Mouse (Mus musculus) liver, postnatal 0 days (tissue): Measurements from ENCODE around the gene Ier2. TPM values are rescaled to one million over a fixed set of nuclear protein-coding genes. Genes with fewer than 3 reads are reported as not detected.

Experiments
- ATAC-seq: fragments of 200-750 bp; cut with Nextera tagmentation; 2 replicates; pipeline ENCODE4 v1.8.0; 2017; ENCODE audit warnings: mild to moderate bottlenecking, moderate library complexity
- DNase-seq: peaks from one replicate; pipeline ENCODE4 v3.0.0-alpha.2; 2016
- H3K27ac ChIP-seq: fragments of 300-500 bp; sonication (generic); 2 replicates; pipeline ENCODE4 v1.5.1; 2014; ENCODE audit warnings: antibody characterized with exemption, moderate library complexity, mild to moderate bottlenecking, low read depth
- H3K27me3 ChIP-seq: fragments of 300-500 bp; sonication (generic); 2 replicates; pipeline ENCODE4 v1.6.1; 2014; ENCODE audit warnings: low read length, control low read depth, mixed read lengths; ENCODE audit not compliant: insufficient read depth
- H3K36me3 ChIP-seq: fragments of 300-500 bp; sonication (generic); replicated peaks from 2 replicates; pipeline ENCODE4 v1.6.1; 2014; ENCODE audit warnings: mild to moderate bottlenecking, control low read depth, low read length, moderate library complexity, mixed read lengths; ENCODE audit not compliant: insufficient read depth
- H3K4me1 ChIP-seq: fragments of 300-500 bp; sonication (generic); 2 replicates; pipeline ENCODE4 v1.6.1; 2014; ENCODE audit warnings: antibody characterized with exemption, mild to moderate bottlenecking, control low read depth; ENCODE audit not compliant: insufficient read depth
- H3K4me2 ChIP-seq: fragments of 300-500 bp; sonication (generic); 2 replicates; pipeline ENCODE4 v1.6.1; 2014; ENCODE audit warnings: low read depth, mild to moderate bottlenecking, low read length, moderate library complexity, mixed read lengths
- H3K4me3 ChIP-seq: fragments of 300-500 bp; sonication (generic); 2 replicates; pipeline ENCODE4 v1.5.1; 2014; ENCODE audit warnings: low read depth, low read length
- H3K9ac ChIP-seq: fragments of 300-500 bp; sonication (generic); replicated peaks from 2 replicates; pipeline ENCODE4 v1.6.1; 2014; ENCODE audit warnings: mild to moderate bottlenecking, moderate library complexity
- H3K9me3 ChIP-seq: fragments of 300-500 bp; sonication (generic); 2 replicates; pipeline ENCODE4 v1.6.1; 2016; ENCODE audit warnings: mild to moderate bottlenecking, control low read depth, low read length, mixed read lengths
- CTCF ChIP-seq: sonication (generic); IDR thresholded peaks from 2 replicates; pipeline ENCODE4 v1.5.1; 2016; ENCODE audit warnings: antibody characterized with exemption, low read depth
- EP300 ChIP-seq: IDR thresholded peaks from 2 replicates; pipeline ENCODE4 v1.6.1; 2016; ENCODE audit warnings: antibody characterized with exemption, low read depth, mild to moderate bottlenecking
- WGBS: fragments of 180-500 bp; shearing (Covaris S2); extraction: QIAGEN DNeasy Blood & Tissue Kit; methylation state at CpG from one replicate; pipeline ENCODE4 v1.1.7; 2014; ENCODE audit not compliant: insufficient replicate concordance; 5-methylcytosine and 5-hydroxymethylcytosine counted together
- polyA plus RNA-seq: library from polyadenylated mRNA; unstranded; fragments of >200 nt; fragmentation: Nextera tagmentation; extraction: Ambion mirVana; gene quantifications from 2 replicates; pipeline ENCODE4 v1.2.1, GENCODE M21; 2015

Gene Ier2
- polyA plus RNA-seq, 1 experiment from 2014 or later = 32.3 TPM

DNA sequence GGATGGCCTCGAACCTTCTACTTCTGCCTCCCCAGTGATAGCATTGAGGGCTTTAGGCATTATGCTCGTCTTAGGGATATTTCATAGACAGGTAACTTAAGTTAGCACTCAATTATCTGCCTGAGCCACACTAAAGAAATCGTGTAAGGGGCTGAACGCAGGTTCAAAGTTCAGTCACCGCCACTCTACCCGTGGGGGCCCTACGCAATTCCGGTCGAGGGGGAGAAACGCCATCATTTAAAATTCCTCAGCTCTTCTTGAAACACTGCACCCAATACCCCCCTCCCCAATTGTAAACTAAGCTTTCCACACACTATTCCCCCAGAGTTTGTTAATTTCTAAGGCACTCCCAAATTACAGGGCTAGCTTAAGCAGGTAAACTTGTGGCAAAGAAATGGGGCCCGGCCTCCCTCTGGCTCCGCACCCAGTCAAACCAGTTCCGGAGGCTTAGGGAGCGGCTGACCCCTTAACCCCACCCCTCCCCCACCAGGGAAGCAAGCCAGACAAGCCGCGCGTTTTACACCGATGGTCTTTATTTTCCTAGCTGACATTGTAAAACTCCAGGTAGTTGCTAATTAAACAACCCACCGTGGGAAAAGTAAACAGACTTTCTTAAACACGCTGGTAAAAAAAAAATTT is 1.7 kb downstream of the Ier2 start:
- peak overlapping the region; percentile 85 for H3K4me2 ChIP-seq
- H3K4me3 ChIP-seq = peak overlapping the region; percentile 91
- peak; percentile 81 for DNase-seq
- H3K9ac ChIP-seq = peak overlapping the region; percentile 95
- TF ChIP-seq CTCF (no peak), EP300 (no peak)
- no peaks in the 10 kb centered on the region for H3K27me3 ChIP-seq
- H3K27ac ChIP-seq = peak overlapping the region; percentile 99
- no peaks in the 10 kb centered on the region for H3K36me3 ChIP-seq
- H3K4me1 ChIP-seq = peaks cover 55% of the 10 kb centered on the region
- peak; percentile 27 for ATAC-seq
- no peaks in the 10 kb centered on the region for H3K9me3 ChIP-seq
- WGBS = 1% methylated on average over 20 of the region's 20 CpGs

DNA sequence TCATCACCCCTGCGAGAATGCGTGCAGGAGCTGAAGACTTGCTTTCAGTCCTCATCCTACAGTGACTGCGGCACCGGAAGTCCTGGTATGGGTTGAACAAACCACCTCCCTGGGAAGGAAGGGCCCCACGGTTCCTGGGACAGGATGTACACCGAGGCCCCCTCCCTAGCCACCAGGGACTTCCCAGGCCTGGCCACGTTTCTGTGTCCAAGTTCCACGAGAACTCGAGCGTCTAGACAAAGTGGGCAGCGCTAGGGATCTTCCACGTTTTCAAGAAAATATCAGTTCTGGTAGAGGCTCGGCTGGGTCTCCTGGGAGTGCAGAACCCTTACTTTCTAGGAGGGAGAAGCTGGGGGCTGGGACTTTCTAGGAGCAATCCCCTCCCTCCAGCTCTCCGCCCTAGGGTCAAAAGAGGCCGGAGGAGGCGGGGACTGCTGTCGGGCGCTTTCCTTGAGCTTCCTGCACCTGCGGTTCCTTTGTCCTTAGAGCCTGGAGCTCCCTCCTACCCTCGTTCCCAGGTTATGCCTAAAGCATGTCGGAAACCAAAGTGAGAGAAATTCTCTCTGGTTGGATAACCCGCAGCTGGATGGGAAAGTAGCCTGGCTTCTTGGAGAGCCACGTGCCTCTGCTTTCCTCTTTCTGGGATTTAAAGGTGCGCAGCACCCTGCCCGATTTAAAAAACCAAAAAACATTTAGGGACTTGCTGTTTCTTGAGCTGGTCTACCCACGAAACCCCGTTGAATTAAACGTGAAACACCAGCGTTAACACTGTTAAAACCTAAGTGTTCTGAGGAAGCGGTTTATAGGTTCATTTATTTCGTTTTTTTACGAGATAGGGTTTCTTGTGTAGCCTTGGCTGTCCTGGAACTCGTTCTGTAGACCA is 2.5 kb downstream of the Ier2 start:
- Histone ChIP-seq H3K27me3 (no peaks in the 10 kb centered on the region), H3K9me3 (no peaks in the 10 kb centered on the region), H3K4me1 (peaks cover 56% of the 10 kb centered on the region), H3K27ac (peak overlapping the region; percentile 99), H3K4me2 (peak overlapping the region; percentile 85), H3K4me3 (peak overlapping the region; percentile 91), H3K36me3 (no peaks in the 10 kb centered on the region), H3K9ac (peak overlapping the region; percentile 95)
- peak; percentile 72 for DNase-seq
- no peak for ATAC-seq
- WGBS = 2% methylated on average over 32 of the region's 33 CpGs
- TF ChIP-seq EP300 (peak; percentile 25; the same call in 1 of the 2 replicates), CTCF (no peak)

DNA sequence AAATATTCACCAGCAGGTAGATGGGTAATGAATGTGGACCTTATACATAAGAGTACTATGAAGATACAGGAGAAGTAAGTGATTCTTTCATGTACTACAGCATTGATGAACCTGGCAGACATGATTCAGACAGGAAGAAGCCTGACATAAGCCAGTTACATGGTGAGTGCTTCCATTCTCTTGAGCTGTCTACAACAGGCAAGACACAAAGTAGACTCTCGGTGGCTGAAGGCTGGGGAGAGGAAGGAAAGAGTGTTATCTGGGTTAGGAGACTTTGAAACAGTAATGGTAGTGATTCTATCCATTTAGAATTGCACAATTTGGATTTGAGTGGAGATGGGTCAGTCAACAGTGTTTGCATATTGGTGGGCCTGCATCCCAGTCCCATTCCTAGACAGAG is 3.7 kb downstream of the Ier2 start:
- 20% methylated on average over 1 of the region's 1 CpGs for WGBS
- Histone ChIP-seq H3K4me2 (no peak overlapping the region), H3K4me3 (no peak overlapping the region), H3K9ac (no peak overlapping the region), H3K4me1 (peaks cover 56% of the 10 kb centered on the region), H3K36me3 (no peaks in the 10 kb centered on the region), H3K9me3 (no peaks in the 10 kb centered on the region), H3K27me3 (no peaks in the 10 kb centered on the region), H3K27ac (peak overlapping the region; percentile 99)
- TF ChIP-seq EP300 = no peak
- no peak for TF ChIP-seq CTCF
- DNase-seq = no peak
- ATAC-seq = no peak

- no peaks in the 10 kb centered on the region for H3K27me3 ChIP-seq
- H3K27ac ChIP-seq = peak overlapping the region; percentile 67; the same call in 1 of the 2 replicates
- H3K36me3 ChIP-seq = no peaks in the 10 kb centered on the region
- peaks cover 50% of the 10 kb centered on the region for H3K4me1 ChIP-seq
- WGBS = 61% methylated on average over 4 of the region's 4 CpGs
- ATAC-seq = no peak
- no peak for DNase-seq
- H3K9ac ChIP-seq = no peak overlapping the region
- H3K4me2 ChIP-seq = no peak overlapping the region
- no peak overlapping the region for H3K4me3 ChIP-seq
- TF ChIP-seq EP300 (no peak), CTCF (no peak)
- no peaks in the 10 kb centered on the region for H3K9me3 ChIP-seq
Observed at GRCm38 (mm10) chr8:84657680-84658079, 5.0 kb downstream of the Ier2 start.

GRCm38 (mm10) chr8:84657203-84657602 is 5.4 kb downstream of the Ier2 start:
- Histone ChIP-seq H3K4me1 (peaks cover 50% of the 10 kb centered on the region), H3K4me2 (peak overlapping the region; percentile 75), H3K36me3 (no peaks in the 10 kb centered on the region), H3K9ac (peak overlapping the region; percentile 71), H3K4me3 (0 out of 2 replicates have a peak overlapping the region, but pooled peaks have one; percentile 40), H3K9me3 (no peaks in the 10 kb centered on the region), H3K27me3 (no peaks in the 10 kb centered on the region), H3K27ac (peak overlapping the region; percentile 67)
- DNase-seq (no peak), ATAC-seq (no peak)
- TF ChIP-seq EP300 (no peak), CTCF (no peak)

- DNase-seq = peak; percentile 77
- Histone ChIP-seq H3K27ac (peak overlapping the region; percentile 67), H3K4me2 (peak overlapping the region; percentile 75), H3K4me1 (peaks cover 50% of the 10 kb centered on the region), H3K4me3 (peak overlapping the region; percentile 40), H3K9me3 (no peaks in the 10 kb centered on the region), H3K9ac (peak overlapping the region; percentile 71), H3K36me3 (no peaks in the 10 kb centered on the region), H3K27me3 (no peaks in the 10 kb centered on the region)
- TF ChIP-seq EP300 (no peak), CTCF (no peak)
- peak; percentile 26 for ATAC-seq
- under 1% methylated on average over 23 of the region's 23 CpGs for WGBS
Observed at GRCm38 (mm10) chr8:84656641-84657126, 6.0 kb downstream of the Ier2 start.
